Mouse (Mus musculus): Measurements from ENCODE around the gene Ugdh. TPM values are rescaled to one million over a fixed set of nuclear protein-coding genes. Genes with fewer than 3 reads are reported as not detected.

Ugdh gene
- polyA plus RNA-seq, 1 experiment from 2014 or later, result 70.3 TPM

- no peak overlapping the region for H3K27ac ChIP-seq (ENCODE audit: low read depth, low read length)
- ATAC-seq (ENCODE audit: low FRiP score), result no peak
These were observed 31.2 kb upstream of the Ugdh start for GRCm38 (mm10) chr5:65466911-65467310.

GRCm38 (mm10) chr5:65460361-65460760 lies 24.6 kb upstream of the Ugdh start:
- Histone ChIP-seq H3K4me2 (replicated peaks; ENCODE audit: low read depth, low read length) (no peak overlapping the region), H3K9ac (ENCODE audit: low read depth, low read length) (no peak overlapping the region), H3K36me3 (ENCODE audit: control insufficient read depth, insufficient read depth, low read length) (no peaks in the 10 kb centered on the region), H3K4me1 (replicated peaks; ENCODE audit: control insufficient read depth, insufficient read depth, low read length) (no peaks in the 10 kb centered on the region), H3K9me3 (ENCODE audit: control insufficient read depth, low read length) (no peaks in the 10 kb centered on the region), H3K4me3 (ENCODE audit: low read depth, low read length) (no peak overlapping the region), H3K27me3 (ENCODE audit: control insufficient read depth, insufficient read depth, low read length) (no peaks in the 10 kb centered on the region), H3K27ac (ENCODE audit: low read depth, low read length) (no peak overlapping the region)
- ATAC-seq (ENCODE audit: low FRiP score), result no peak
- DNase-seq (ENCODE audit: low spot score), result no peak
- WGBS, result 90% methylated on average over 14 of the region's 14 CpGs

More at GRCm38 (mm10) chr5:65466911-65467310, 31.2 kb upstream of the Ugdh start:
- Histone ChIP-seq H3K27me3 (ENCODE audit: control insufficient read depth, insufficient read depth, low read length) (no peaks in the 10 kb centered on the region), H3K36me3 (ENCODE audit: control insufficient read depth, insufficient read depth, low read length) (0 out of 2 replicates have a peak, but pooled peaks cover 2% of the 10 kb centered on the region), H3K9ac (ENCODE audit: low read depth, low read length) (no peak overlapping the region), H3K4me3 (ENCODE audit: low read depth, low read length) (no peak overlapping the region), H3K4me1 (replicated peaks; ENCODE audit: control insufficient read depth, insufficient read depth, low read length) (no peaks in the 10 kb centered on the region), H3K9me3 (ENCODE audit: control insufficient read depth, low read length) (no peaks in the 10 kb centered on the region), H3K4me2 (replicated peaks; ENCODE audit: low read depth, low read length) (no peak overlapping the region)
- 72% methylated on average over 3 of the region's 3 CpGs for WGBS
- DNase-seq (ENCODE audit: low spot score), result no peak

GRCm38 (mm10) chr5:65459454-65459853 lies 23.7 kb upstream of the Ugdh start:
- 95% methylated on average over 3 of the region's 3 CpGs for WGBS

GRCm38 (mm10) chr5:65457846-65458245 lies 22.1 kb upstream of the Ugdh start:
- no peaks in the 10 kb centered on the region for H3K36me3 ChIP-seq (ENCODE audit: control insufficient read depth, insufficient read depth, low read length)
- no peaks in the 10 kb centered on the region for H3K27me3 ChIP-seq (ENCODE audit: control insufficient read depth, insufficient read depth, low read length)
- WGBS, result 81% methylated on average over 5 of the region's 5 CpGs
- DNase-seq (ENCODE audit: low spot score) (no peak), ATAC-seq (ENCODE audit: low FRiP score) (no peak)
- no peak overlapping the region for H3K4me3 ChIP-seq (ENCODE audit: low read depth, low read length)
- no peak overlapping the region for H3K27ac ChIP-seq (ENCODE audit: low read depth, low read length)
- H3K9me3 ChIP-seq (ENCODE audit: control insufficient read depth, low read length), result no peaks in the 10 kb centered on the region
- no peaks in the 10 kb centered on the region for H3K4me1 ChIP-seq (replicated peaks; ENCODE audit: control insufficient read depth, insufficient read depth, low read length)
- H3K4me2 ChIP-seq (replicated peaks; ENCODE audit: low read depth, low read length), result no peak overlapping the region
- H3K9ac ChIP-seq (ENCODE audit: low read depth, low read length), result no peak overlapping the region

More at GRCm38 (mm10) chr5:65459454-65459853, 23.7 kb upstream of the Ugdh start:
- Histone ChIP-seq H3K4me1 (replicated peaks; ENCODE audit: control insufficient read depth, insufficient read depth, low read length) (no peaks in the 10 kb centered on the region), H3K27ac (ENCODE audit: low read depth, low read length) (no peak overlapping the region), H3K4me2 (replicated peaks; ENCODE audit: low read depth, low read length) (no peak overlapping the region), H3K27me3 (ENCODE audit: control insufficient read depth, insufficient read depth, low read length) (no peaks in the 10 kb centered on the region), H3K4me3 (ENCODE audit: low read depth, low read length) (no peak overlapping the region), H3K9me3 (ENCODE audit: control insufficient read depth, low read length) (no peaks in the 10 kb centered on the region), H3K9ac (ENCODE audit: low read depth, low read length) (no peak overlapping the region), H3K36me3 (ENCODE audit: control insufficient read depth, insufficient read depth, low read length) (no peaks in the 10 kb centered on the region)
- ATAC-seq (ENCODE audit: low FRiP score), result no peak
- no peak for DNase-seq (ENCODE audit: low spot score)

GRCm38 (mm10) chr5:65457086-65457827 lies 21.5 kb upstream of the Ugdh start:
- DNase-seq (ENCODE audit: low spot score), result no peak
- H3K4me1 ChIP-seq (replicated peaks; ENCODE audit: control insufficient read depth, insufficient read depth, low read length), result no peaks in the 10 kb centered on the region
- H3K9me3 ChIP-seq (ENCODE audit: control insufficient read depth, low read length), result no peaks in the 10 kb centered on the region
- no peak overlapping the region for H3K27ac ChIP-seq (ENCODE audit: low read depth, low read length)
- no peaks in the 10 kb centered on the region for H3K27me3 ChIP-seq (ENCODE audit: control insufficient read depth, insufficient read depth, low read length)
- 70% methylated on average over 7 of the region's 7 CpGs for WGBS
- no peak overlapping the region for H3K4me3 ChIP-seq (ENCODE audit: low read depth, low read length)
- ATAC-seq (ENCODE audit: low FRiP score), result no peak
- H3K4me2 ChIP-seq (replicated peaks; ENCODE audit: low read depth, low read length), result no peak overlapping the region
- no peak overlapping the region for H3K9ac ChIP-seq (ENCODE audit: low read depth, low read length)
- no peaks in the 10 kb centered on the region for H3K36me3 ChIP-seq (ENCODE audit: control insufficient read depth, insufficient read depth, low read length)

- no peak overlapping the region for H3K4me2 ChIP-seq (replicated peaks; ENCODE audit: low read depth, low read length)
- no peak overlapping the region for H3K9ac ChIP-seq (ENCODE audit: low read depth, low read length)
- H3K36me3 ChIP-seq (ENCODE audit: control insufficient read depth, insufficient read depth, low read length), result no peaks in the 10 kb centered on the region
- H3K27ac ChIP-seq (ENCODE audit: low read depth, low read length), result no peak overlapping the region
- WGBS, result 69% methylated on average over 5 of the region's 5 CpGs
- H3K27me3 ChIP-seq (ENCODE audit: control insufficient read depth, insufficient read depth, low read length), result no peaks in the 10 kb centered on the region
- H3K4me3 ChIP-seq (ENCODE audit: low read depth, low read length), result no peak overlapping the region
- DNase-seq (ENCODE audit: low spot score), result no peak
- no peak for ATAC-seq (ENCODE audit: low FRiP score)
- no peaks in the 10 kb centered on the region for H3K4me1 ChIP-seq (replicated peaks; ENCODE audit: control insufficient read depth, insufficient read depth, low read length)
- no peaks in the 10 kb centered on the region for H3K9me3 ChIP-seq (ENCODE audit: control insufficient read depth, low read length)
These were observed 19.0 kb upstream of the Ugdh start for GRCm38 (mm10) chr5:65454771-65455170.

- Histone ChIP-seq H3K4me3 (ENCODE audit: low read depth, low read length) (no peak overlapping the region), H3K4me2 (replicated peaks; ENCODE audit: low read depth, low read length) (no peak overlapping the region), H3K27ac (ENCODE audit: low read depth, low read length) (no peak overlapping the region), H3K36me3 (ENCODE audit: control insufficient read depth, insufficient read depth, low read length) (no peaks in the 10 kb centered on the region), H3K9ac (ENCODE audit: low read depth, low read length) (no peak overlapping the region), H3K4me1 (replicated peaks; ENCODE audit: control insufficient read depth, insufficient read depth, low read length) (no peaks in the 10 kb centered on the region), H3K9me3 (ENCODE audit: control insufficient read depth, low read length) (no peaks in the 10 kb centered on the region), H3K27me3 (ENCODE audit: control insufficient read depth, insufficient read depth, low read length) (no peaks in the 10 kb centered on the region)
- 75% methylated on average over 4 of the region's 4 CpGs for WGBS
- no peak for DNase-seq (ENCODE audit: low spot score)
- ATAC-seq (ENCODE audit: low FRiP score), result no peak
These were observed 13.2 kb upstream of the Ugdh start for GRCm38 (mm10) chr5:65448941-65449340.

- Histone ChIP-seq H3K4me3 (ENCODE audit: low read depth, low read length) (no peak overlapping the region), H3K4me1 (replicated peaks; ENCODE audit: control insufficient read depth, insufficient read depth, low read length) (no peaks in the 10 kb centered on the region), H3K27me3 (ENCODE audit: control insufficient read depth, insufficient read depth, low read length) (no peaks in the 10 kb centered on the region), H3K4me2 (replicated peaks; ENCODE audit: low read depth, low read length) (no peak overlapping the region), H3K36me3 (ENCODE audit: control insufficient read depth, insufficient read depth, low read length) (no peaks in the 10 kb centered on the region), H3K9ac (ENCODE audit: low read depth, low read length) (no peak overlapping the region), H3K9me3 (ENCODE audit: control insufficient read depth, low read length) (no peaks in the 10 kb centered on the region), H3K27ac (ENCODE audit: low read depth, low read length) (no peak overlapping the region)
- ATAC-seq (ENCODE audit: low FRiP score) (no peak), DNase-seq (ENCODE audit: low spot score) (no peak)
- WGBS, result 86% methylated on average over 2 of the region's 2 CpGs
These were observed 12.1 kb upstream of the Ugdh start for GRCm38 (mm10) chr5:65447826-65448225.

GRCm38 (mm10) chr5:65446756-65447155 lies 11.0 kb upstream of the Ugdh start:
- Histone ChIP-seq H3K4me3 (ENCODE audit: low read depth, low read length) (no peak overlapping the region), H3K27ac (ENCODE audit: low read depth, low read length) (no peak overlapping the region), H3K9ac (ENCODE audit: low read depth, low read length) (no peak overlapping the region), H3K4me2 (replicated peaks; ENCODE audit: low read depth, low read length) (no peak overlapping the region), H3K27me3 (ENCODE audit: control insufficient read depth, insufficient read depth, low read length) (no peaks in the 10 kb centered on the region), H3K4me1 (replicated peaks; ENCODE audit: control insufficient read depth, insufficient read depth, low read length) (no peaks in the 10 kb centered on the region), H3K9me3 (ENCODE audit: control insufficient read depth, low read length) (no peaks in the 10 kb centered on the region), H3K36me3 (ENCODE audit: control insufficient read depth, insufficient read depth, low read length) (no peaks in the 10 kb centered on the region)
- DNase-seq (ENCODE audit: low spot score) (no peak), ATAC-seq (ENCODE audit: low FRiP score) (no peak)
- 96% methylated on average over 2 of the region's 2 CpGs for WGBS
